Mouse (Mus musculus) limb, embryonic 15.5 days (tissue): ENCODE results near the gene Slc24a3. TPM values are rescaled to one million over a fixed set of nuclear protein-coding genes. Genes with fewer than 3 reads are reported as not detected.

Experiments used
- ATAC-seq: fragments of 200-750 bp; cut with Nextera tagmentation; 2 replicates; pipeline ENCODE4 v1.8.0; 2017; ENCODE audit warnings: low read depth, moderate TSS enrichment; ENCODE audit not compliant: insufficient number of reproducible peaks, low FRiP score, low TSS enrichment
- H3K27ac ChIP-seq: fragments of 300-500 bp; sonication (generic); 2 replicates; pipeline ENCODE4 v1.5.1; 2015; ENCODE audit warnings: moderate library complexity, mild to moderate bottlenecking, inconsistent platforms
- H3K27me3 ChIP-seq: fragments of 300-500 bp; sonication (generic); 2 replicates; pipeline ENCODE4 v1.6.1; 2015; ENCODE audit warnings: inconsistent platforms
- H3K36me3 ChIP-seq: fragments of 300-500 bp; sonication (generic); 2 replicates; pipeline ENCODE4 v1.6.1; 2015; ENCODE audit warnings: inconsistent platforms
- H3K4me1 ChIP-seq: fragments of 300-500 bp; sonication (generic); 2 replicates; pipeline ENCODE4 v1.6.1; 2015; ENCODE audit warnings: inconsistent platforms
- H3K4me2 ChIP-seq: fragments of 300-500 bp; sonication (generic); 2 replicates; pipeline ENCODE4 v1.6.1; 2015; ENCODE audit warnings: mild to moderate bottlenecking, inconsistent platforms
- H3K4me3 ChIP-seq: fragments of 300-500 bp; sonication (generic); 2 replicates; pipeline ENCODE4 v1.5.1; 2015; ENCODE audit warnings: mild to moderate bottlenecking, inconsistent platforms
- H3K9ac ChIP-seq: fragments of 300-500 bp; sonication (generic); 2 replicates; pipeline ENCODE4 v1.6.1; 2015; ENCODE audit warnings: inconsistent platforms
- H3K9me3 ChIP-seq: fragments of 300-500 bp; sonication (generic); 2 replicates; pipeline ENCODE4 v1.6.1; 2016; ENCODE audit warnings: inconsistent platforms
- WGBS: fragments of 180-500 bp; shearing (Covaris S2); methylation state at CpG from one replicate; pipeline ENCODE4 v1.1.7; 2015; 5-methylcytosine and 5-hydroxymethylcytosine counted together
- polyA plus RNA-seq: library from polyadenylated mRNA; unstranded; fragments of >200 nt; fragmentation: Nextera tagmentation; extraction: Ambion mirVana; gene quantifications from 2 replicates; pipeline ENCODE4 v1.2.1, GENCODE M21; 2015

Gene Slc24a3
- polyA plus RNA-seq, 1 experiment from 2014 or later, result 2.7 TPM

DNA sequence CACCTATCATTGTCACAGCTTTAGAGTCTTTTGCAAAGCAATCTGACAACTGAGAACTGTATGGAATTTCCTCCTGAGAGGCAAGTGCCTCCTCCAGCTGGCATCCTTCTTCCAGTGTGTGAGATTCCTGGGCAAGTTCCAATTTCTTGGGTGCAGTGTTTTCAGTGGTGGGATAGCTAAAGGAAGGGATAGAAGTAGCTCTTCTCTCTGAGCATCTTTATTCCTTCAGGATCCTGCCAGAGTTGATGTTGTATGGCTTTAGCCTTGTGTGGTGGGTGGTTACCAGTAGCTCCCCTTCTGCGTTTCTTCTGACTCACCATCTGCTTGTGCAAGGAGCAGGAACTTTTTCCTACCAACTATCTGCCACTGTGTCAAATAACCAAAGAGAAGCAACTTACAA lies 516.6 kb downstream of the Slc24a3 start:
- no peak overlapping the region for H3K27ac ChIP-seq
- no peak for ATAC-seq
- 88% methylated on average over 1 of the region's 1 CpGs for WGBS

DNA sequence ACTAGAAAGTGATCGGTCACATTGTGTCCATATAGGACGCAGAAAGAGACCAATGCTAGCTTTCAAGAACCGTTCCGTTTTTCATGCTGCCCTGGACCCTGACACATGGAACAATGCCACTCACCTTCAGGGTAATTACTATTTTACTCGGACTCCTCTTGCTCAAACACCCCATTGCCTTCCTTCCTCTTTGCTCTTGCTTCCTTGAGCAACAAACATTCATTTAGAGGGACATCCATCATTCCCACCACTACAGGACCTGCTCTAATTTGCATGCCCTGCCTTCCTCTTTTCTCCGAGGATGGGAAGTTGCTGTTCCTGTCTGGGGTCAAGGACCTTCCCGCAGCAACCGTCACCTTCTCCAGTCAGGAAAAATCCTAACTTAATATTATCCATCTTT lies 517.3 kb downstream of the Slc24a3 start:
- H3K27me3 ChIP-seq, result no peaks in the 10 kb centered on the region
- no peak overlapping the region for H3K9ac ChIP-seq
- H3K27ac ChIP-seq, result no peak overlapping the region
- no peak overlapping the region for H3K4me3 ChIP-seq
- ATAC-seq, result no peak
- 80% methylated on average over 8 of the region's 8 CpGs for WGBS
- no peaks in the 10 kb centered on the region for H3K36me3 ChIP-seq
- no peaks in the 10 kb centered on the region for H3K9me3 ChIP-seq
- H3K4me1 ChIP-seq, result peaks cover 18% of the 10 kb centered on the region; the same call in 1 of the 2 replicates
- no peak overlapping the region for H3K4me2 ChIP-seq

More for the DNA sequence above, 516.6 kb downstream of the Slc24a3 start:
- Histone ChIP-seq H3K4me1 (peaks cover 18% of the 10 kb centered on the region; the same call in 1 of the 2 replicates), H3K36me3 (no peaks in the 10 kb centered on the region), H3K4me3 (no peak overlapping the region), H3K4me2 (no peak overlapping the region), H3K27me3 (no peaks in the 10 kb centered on the region), H3K9ac (no peak overlapping the region), H3K9me3 (no peaks in the 10 kb centered on the region)

DNA sequence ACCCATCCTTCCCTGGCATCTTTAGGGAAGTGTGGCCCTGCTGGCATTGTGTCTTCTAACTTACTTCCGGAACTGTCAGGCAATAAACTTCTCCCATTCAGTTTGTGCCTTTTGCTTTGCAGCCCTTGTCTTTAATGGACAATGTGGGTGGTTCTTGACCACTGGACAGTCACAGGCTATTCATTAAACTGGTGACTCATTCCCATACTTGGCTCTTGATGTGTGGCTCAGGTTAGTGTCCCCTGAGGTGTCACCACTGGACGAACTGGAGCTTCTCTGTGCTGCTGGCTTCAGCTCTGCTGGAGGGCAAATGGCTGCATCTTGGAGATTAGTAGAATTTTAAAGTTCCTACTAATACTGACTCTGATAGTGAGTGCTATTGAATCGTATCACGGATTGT lies 518.5 kb downstream of the Slc24a3 start:
- no peak for ATAC-seq
- H3K4me3 ChIP-seq, result no peak overlapping the region
- no peak overlapping the region for H3K4me2 ChIP-seq
- peaks cover 20% of the 10 kb centered on the region; the same call in 1 of the 2 replicates for H3K4me1 ChIP-seq
- no peaks in the 10 kb centered on the region for H3K9me3 ChIP-seq
- H3K27me3 ChIP-seq, result no peaks in the 10 kb centered on the region
- WGBS, result 84% methylated on average over 4 of the region's 4 CpGs
- H3K27ac ChIP-seq, result no peak overlapping the region
- H3K9ac ChIP-seq, result no peak overlapping the region
- H3K36me3 ChIP-seq, result no peaks in the 10 kb centered on the region

DNA sequence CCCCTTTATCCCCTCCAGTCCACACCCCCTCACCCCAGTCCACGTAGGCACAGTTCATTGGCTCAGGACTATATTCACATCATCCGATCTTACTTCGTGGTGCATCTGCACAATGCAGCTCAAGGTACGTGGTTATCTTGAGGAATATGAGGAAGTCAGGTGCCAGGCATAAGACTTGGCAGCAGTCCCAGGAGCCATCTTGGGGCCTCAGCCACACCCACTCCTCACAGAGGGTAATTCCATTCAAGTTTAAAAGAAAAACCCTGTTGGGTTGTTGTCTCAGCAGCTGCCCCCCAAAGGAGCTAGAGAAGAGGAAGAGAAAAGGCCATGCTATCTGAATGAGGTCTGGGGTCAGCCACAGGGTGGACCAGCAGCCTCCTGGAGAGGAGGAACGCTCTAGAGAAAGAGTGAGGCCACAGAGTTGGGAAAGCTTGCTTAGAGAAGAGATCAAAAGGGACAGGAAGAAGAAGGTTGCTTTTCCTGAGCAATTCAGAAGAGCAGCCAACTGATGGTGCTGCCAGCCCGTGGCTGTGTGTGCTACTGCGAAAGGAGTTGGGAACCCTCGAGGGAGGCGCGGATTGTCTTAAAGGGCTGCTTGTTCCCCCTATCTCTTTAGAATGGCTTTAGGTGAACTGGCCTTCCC lies 523.9 kb downstream of the Slc24a3 start:
- Histone ChIP-seq H3K4me1 (peaks cover 8% of the 10 kb centered on the region), H3K27ac (no peak overlapping the region), H3K4me3 (no peak overlapping the region), H3K9ac (no peak overlapping the region), H3K9me3 (no peaks in the 10 kb centered on the region), H3K27me3 (no peaks in the 10 kb centered on the region), H3K4me2 (no peak overlapping the region), H3K36me3 (no peaks in the 10 kb centered on the region)
- WGBS, result 84% methylated on average over 10 of the region's 10 CpGs
- no peak for ATAC-seq
